Mouse (Mus musculus): ENCODE measurements around the gene Snapc3.

DNA sequence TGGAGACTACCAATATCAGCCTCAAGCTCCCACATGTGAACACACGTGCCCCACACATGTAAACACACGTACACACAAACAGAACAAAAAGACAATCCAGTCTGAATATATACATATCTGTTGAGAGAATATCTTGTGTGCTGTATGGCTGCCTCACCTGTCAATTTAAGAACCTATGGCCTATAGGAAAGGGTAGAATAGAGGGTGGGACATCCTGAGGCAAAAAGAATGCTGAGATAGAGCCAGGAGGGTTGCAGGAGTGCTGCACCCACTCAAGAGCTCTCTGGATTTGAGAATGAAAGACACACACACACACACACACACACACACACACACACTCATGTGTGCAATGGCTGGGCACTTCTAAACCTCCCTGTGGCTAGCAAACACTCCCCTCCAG, 19.0 kb upstream of the Snapc3 start:
- TF ChIP-seq POLR2A (IDR thresholded peaks at IDR 0.05; ENCODE audit: borderline replicate concordance, control insufficient read depth, low read depth, low read length) (no peak), CTCF (IDR thresholded peaks at IDR 0.05; ENCODE audit: control insufficient read depth, insufficient read depth, low read length) (no peak)

Data from bone marrow, adult 2 months (tissue).